Mouse (Mus musculus) neural tube, embryonic 15.5 days (tissue): ENCODE data around the gene Catsper4. TPM values are rescaled to one million over a fixed set of nuclear protein-coding genes. Genes with fewer than 3 reads are reported as not detected.

Experiments used
- ATAC-seq: fragments of 200-750 bp; cut with Nextera tagmentation; 2 replicates; pipeline ENCODE4 v1.8.0; 2017; ENCODE audit warnings: mild to moderate bottlenecking, moderate TSS enrichment, moderate library complexity; ENCODE audit not compliant: low FRiP score
- H3K27ac ChIP-seq: fragments of 300-500 bp; sonication (generic); replicated peaks from 2 replicates; pipeline ENCODE4 v1.5.1; 2015; ENCODE audit warnings: mild to moderate bottlenecking, inconsistent platforms
- H3K27me3 ChIP-seq: fragments of 300-500 bp; sonication (generic); replicated peaks from 2 replicates; pipeline ENCODE4 v1.6.1; 2015; ENCODE audit warnings: inconsistent platforms
- H3K36me3 ChIP-seq: fragments of 300-500 bp; sonication (generic); 2 replicates; pipeline ENCODE4 v1.6.1; 2015; ENCODE audit warnings: inconsistent platforms
- H3K4me1 ChIP-seq: fragments of 300-500 bp; sonication (generic); 2 replicates; pipeline ENCODE4 v1.6.1; 2015; ENCODE audit warnings: inconsistent platforms
- H3K4me2 ChIP-seq: fragments of 300-500 bp; sonication (generic); 2 replicates; pipeline ENCODE4 v1.6.1; 2015; ENCODE audit warnings: inconsistent platforms, mild to moderate bottlenecking, moderate library complexity
- H3K4me3 ChIP-seq: fragments of 300-500 bp; sonication (generic); replicated peaks from 2 replicates; pipeline ENCODE4 v1.5.1; 2015; ENCODE audit warnings: mild to moderate bottlenecking, inconsistent platforms
- H3K9ac ChIP-seq: fragments of 300-500 bp; sonication (generic); replicated peaks from 2 replicates; pipeline ENCODE4 v1.6.1; 2015; ENCODE audit warnings: mild to moderate bottlenecking, inconsistent platforms
- H3K9me3 ChIP-seq: fragments of 300-500 bp; sonication (generic); replicated peaks from 2 replicates; pipeline ENCODE4 v1.6.1; 2016; ENCODE audit warnings: inconsistent platforms
- WGBS: fragments of 180-500 bp; shearing (Covaris S2); methylation state at CpG from one replicate; pipeline ENCODE4 v1.1.7; 2015; ENCODE audit warnings: mixed read lengths; 5-methylcytosine and 5-hydroxymethylcytosine counted together
- polyA plus RNA-seq: library from polyadenylated mRNA; unstranded; fragments of >200 nt; fragmentation: Nextera tagmentation; extraction: Ambion mirVana; gene quantifications from 2 replicates; pipeline ENCODE4 v1.2.1, GENCODE M21; 2015

Catsper4 gene
- polyA plus RNA-seq, 1 experiment from 2014 or later = not detected

DNA sequence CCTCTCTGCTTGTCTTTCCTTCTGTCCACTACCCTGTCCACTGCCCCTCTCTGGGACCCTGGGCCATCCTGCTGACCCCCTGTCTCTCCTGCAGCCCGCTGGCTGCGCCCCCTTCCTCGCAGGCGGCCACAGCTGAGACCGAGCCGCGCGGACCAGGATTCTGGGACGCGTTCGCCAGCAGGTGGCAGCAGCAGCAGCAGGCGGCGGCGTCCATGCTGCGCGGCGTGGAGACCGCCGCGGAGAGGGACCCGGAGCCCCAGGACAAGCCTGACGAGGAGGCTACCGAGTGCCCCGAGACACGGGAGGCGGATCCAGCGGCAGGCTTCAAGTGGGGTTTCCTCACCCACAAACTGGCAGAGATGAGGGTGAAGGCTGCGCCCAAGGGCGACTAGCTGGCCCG is 22.5 kb upstream of the Catsper4 start:
- ATAC-seq = peak; percentile 25; the same call in 1 of the 2 replicates
- peak overlapping the region; percentile 77 for H3K4me2 ChIP-seq
- peak overlapping the region; percentile 45 for H3K9ac ChIP-seq
- no peaks in the 10 kb centered on the region for H3K9me3 ChIP-seq
- under 1% methylated on average over 30 of the region's 30 CpGs for WGBS
- no peaks in the 10 kb centered on the region for H3K36me3 ChIP-seq
- no peak overlapping the region for H3K27ac ChIP-seq
- peaks cover 58% of the 10 kb centered on the region for H3K27me3 ChIP-seq
- peak overlapping the region; percentile 61 for H3K4me3 ChIP-seq
- peaks cover 72% of the 10 kb centered on the region for H3K4me1 ChIP-seq

DNA sequence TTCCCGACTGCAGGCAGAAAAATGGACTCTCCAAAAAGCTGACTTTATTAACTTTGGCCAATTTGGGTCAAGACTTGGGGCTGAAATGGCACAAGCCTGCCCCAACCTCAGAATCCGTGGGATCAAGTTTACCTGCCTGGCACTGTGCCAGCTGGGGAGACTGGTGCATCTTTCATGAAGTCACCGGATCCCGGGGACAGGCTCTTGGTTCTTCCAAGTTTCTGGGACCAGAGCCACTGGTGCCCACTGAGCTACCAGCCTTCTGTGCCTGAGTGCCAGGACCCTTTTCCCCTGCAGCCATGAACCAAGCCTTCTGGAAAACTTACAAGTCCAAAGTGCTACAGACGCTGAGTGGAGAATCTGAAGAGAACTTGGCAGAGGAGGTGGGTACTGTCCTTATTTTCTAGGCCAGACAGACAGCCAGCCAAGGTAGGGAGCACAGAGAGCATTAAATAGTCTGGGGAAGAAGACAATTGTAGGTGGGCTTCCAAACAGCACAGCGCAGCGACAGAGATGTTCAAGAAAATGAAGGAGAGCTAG is 19.6 kb upstream of the Catsper4 start, which contains the start of gene Gm30191:
Gene Gm30191, plus strand, starts transcription at position 217 of the 540 bp plus-strand sequence.
- Histone ChIP-seq H3K9me3 (no peaks in the 10 kb centered on the region), H3K9ac (peak within 1 kb of the TSS; percentile 84), H3K36me3 (no peaks in the 10 kb centered on the region), H3K27ac (peak within 1 kb of the TSS; percentile 33; the same call in 1 of the 2 replicates), H3K27me3 (peaks cover 32% of the 10 kb centered on the region), H3K4me3 (peak within 1 kb of the TSS; percentile 86), H3K4me2 (peak within 1 kb of the TSS; percentile 93), H3K4me1 (peaks cover 55% of the 10 kb centered on the region)
- 72% methylated on average over 7 of the region's 7 CpGs for WGBS
- no peak for ATAC-seq

DNA sequence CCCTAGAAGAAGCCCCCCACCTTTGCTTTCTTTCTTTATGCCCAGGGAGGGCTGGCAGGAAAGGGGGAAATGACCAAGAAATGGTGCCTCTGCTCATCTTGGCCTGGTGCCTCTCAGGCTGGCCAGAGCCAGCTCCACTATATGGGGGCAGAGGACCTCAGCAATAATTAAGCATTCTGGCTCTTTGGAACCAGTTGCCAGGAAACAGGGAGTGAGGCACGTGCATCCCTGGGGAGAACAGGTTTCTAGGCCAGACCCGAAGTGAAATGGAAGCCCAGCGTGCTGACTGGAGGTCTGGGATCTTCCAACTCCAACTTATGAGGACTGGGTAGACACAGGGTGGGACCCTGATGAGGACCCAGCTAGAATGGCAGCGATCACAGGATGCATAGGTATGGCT is 19.1 kb upstream of the Catsper4 start:
- Histone ChIP-seq H3K9ac (no peak overlapping the region), H3K4me3 (no peak overlapping the region), H3K9me3 (no peaks in the 10 kb centered on the region), H3K4me2 (peak overlapping the region; percentile 93), H3K27me3 (peaks cover 28% of the 10 kb centered on the region), H3K4me1 (peaks cover 50% of the 10 kb centered on the region), H3K27ac (0 out of 2 replicates have a peak overlapping the region, but pooled peaks have one; percentile 33), H3K36me3 (no peaks in the 10 kb centered on the region)
- no peak for ATAC-seq
- WGBS = 19% methylated on average over 4 of the region's 4 CpGs

DNA sequence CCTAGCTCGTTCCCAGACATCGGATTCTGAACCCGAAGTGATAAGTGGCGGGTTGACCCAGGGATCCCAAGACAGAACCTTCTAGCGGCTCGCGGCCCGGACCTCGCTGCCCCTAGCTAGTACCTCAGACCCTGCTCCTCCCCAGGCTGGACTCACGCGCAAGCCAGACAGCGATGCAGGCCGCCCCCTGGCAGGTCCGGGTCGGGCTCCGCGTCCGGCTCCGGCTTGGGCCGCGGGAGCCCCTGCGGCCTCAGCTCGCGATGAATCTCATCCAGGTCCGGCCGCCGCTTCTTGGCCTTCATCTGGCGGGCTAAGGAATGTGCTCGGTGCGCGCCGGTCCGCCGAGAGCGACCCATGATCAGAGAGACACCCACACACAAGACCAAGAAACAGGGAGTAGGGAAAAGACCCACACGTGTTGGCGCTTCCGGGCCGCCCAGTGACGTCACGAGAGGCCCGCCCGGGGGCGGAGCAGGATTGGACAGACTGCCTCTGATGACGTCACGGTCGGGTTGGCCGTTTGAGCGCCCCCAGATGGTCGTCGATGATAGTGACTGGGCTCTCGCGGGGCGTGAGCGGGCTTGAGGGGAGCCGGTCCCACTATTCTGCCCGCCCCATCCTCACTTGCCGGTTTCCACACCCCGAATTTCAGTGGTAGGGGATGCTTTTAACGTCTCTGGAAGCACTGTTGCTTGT is 18.1 kb upstream of the Catsper4 start, which contains the start of gene Zfp593:
Gene Zfp593, minus strand, starts transcription at position 445 of the 696 bp plus-strand sequence.
- H3K9ac ChIP-seq = peak within 1 kb of the TSS; percentile 84
- peak within 1 kb of the TSS; percentile 33; the same call in 1 of the 2 replicates for H3K27ac ChIP-seq
- under 1% methylated on average over 60 of the region's 60 CpGs for WGBS

DNA sequence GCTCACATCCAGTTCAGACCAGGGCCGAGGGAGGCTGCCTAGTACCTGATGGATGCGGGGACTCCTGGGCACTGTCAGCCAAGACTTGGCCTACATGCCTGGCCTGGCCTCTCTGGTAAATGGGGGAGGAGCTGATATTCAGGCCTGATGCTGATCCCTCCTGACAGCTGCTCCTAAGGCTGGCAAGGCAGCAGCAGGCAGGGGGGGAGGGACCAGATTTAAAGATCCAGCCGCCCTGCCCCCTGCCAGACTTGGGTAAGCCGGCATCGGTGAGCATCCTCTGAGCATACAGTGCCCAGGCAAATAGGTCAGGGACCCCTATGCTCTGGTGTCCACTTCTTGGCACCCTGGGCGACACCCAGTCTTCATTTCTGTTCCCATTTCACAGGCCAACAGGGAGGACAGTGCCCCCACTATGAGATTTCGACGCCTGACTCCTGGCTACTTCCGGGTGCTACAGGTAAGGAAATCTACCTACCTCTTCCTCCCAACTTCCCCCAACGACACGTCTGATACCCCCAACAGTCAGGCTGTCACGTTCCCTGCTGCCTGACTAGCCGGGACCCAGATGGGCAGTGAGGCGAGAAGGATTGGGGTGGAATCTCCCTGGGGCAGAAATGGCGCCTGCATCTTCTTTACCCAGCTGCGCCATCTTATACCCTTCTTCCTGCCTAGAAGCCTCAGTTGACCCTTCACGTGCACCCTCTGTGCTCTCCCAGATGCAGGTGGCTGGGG is 16.5 kb upstream of the Catsper4 start, which contains the start of gene E130218I03Rik:
Gene E130218I03Rik, plus strand, starts transcription at position 147 of the 735 bp plus-strand sequence.
- Histone ChIP-seq H3K4me2 (peak within 1 kb of the TSS; percentile 93), H3K36me3 (no peaks in the 10 kb centered on the region), H3K9ac (no peak within 1 kb of the TSS), H3K4me3 (0 out of 2 replicates have a peak within 1 kb of the TSS, but pooled peaks have one; percentile 86), H3K27ac (no peak within 1 kb of the TSS), H3K4me1 (peaks cover 28% of the 10 kb centered on the region), H3K9me3 (no peaks in the 10 kb centered on the region), H3K27me3 (peaks cover 25% of the 10 kb centered on the region)
- WGBS = 94% methylated on average over 17 of the region's 17 CpGs
- no peak for ATAC-seq

More for the DNA sequence above, 18.1 kb upstream of the Catsper4 start, which contains the start of gene Zfp593:
- ATAC-seq = peak; percentile 81
- Histone ChIP-seq H3K4me1 (peaks cover 40% of the 10 kb centered on the region), H3K4me3 (peak within 1 kb of the TSS; percentile 86), H3K4me2 (peak within 1 kb of the TSS; percentile 93), H3K27me3 (peaks cover 26% of the 10 kb centered on the region), H3K36me3 (no peaks in the 10 kb centered on the region), H3K9me3 (no peaks in the 10 kb centered on the region)

DNA sequence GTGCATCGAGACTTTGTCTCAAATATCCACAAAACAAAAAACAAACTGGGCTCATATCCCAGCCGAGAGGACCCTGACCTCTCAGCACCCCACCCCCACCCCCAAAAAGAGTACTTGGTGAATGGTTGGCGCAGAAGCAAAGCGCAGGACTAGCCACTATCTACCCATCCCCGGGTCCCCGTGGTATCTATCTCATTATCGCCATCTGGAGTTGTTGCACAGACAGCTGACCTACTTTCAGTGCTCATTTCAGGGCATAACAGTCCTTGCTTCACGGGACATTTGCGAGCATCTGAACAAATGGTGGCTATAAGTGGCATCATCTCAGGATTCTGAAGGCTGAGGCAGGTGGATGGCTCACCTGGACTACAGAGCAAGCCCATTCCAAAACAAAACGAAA is 11.5 kb upstream of the Catsper4 start:
- Histone ChIP-seq H3K4me1 (peaks cover 11% of the 10 kb centered on the region), H3K4me2 (peak overlapping the region; percentile 43)

DNA sequence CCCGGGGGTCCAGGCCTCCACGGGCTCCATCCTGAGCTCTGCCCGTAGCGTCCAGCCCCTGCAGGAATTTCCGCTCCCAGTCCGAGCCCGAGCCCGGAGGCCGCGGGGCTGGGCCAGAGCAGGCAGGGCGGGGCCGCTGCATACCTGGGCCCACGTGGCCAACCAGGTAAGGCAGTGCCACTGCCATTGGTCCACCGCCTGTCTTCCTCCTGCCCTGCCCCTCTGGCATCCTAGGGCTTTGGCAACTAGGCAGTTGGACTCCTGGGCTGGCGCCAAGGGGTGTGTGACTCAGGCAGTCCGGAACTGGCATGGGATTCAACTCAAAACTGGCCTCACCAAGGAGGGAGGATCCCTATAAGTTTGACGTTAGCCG is 11.1 kb upstream of the Catsper4 start, which contains the start of gene Cnksr1:
Gene Cnksr1, minus strand, starts transcription at position 121 of the 373 bp plus-strand sequence.
- Histone ChIP-seq H3K9ac (0 out of 2 replicates have a peak within 1 kb of the TSS, but pooled peaks have one; percentile 2), H3K27ac (no peak within 1 kb of the TSS), H3K36me3 (no peaks in the 10 kb centered on the region), H3K4me1 (peaks cover 11% of the 10 kb centered on the region), H3K27me3 (peaks cover 23% of the 10 kb centered on the region), H3K4me3 (peak within 1 kb of the TSS; percentile 13; the same call in 1 of the 2 replicates), H3K4me2 (peak within 1 kb of the TSS; percentile 43), H3K9me3 (no peaks in the 10 kb centered on the region)
- peak; percentile 35; the same call in 1 of the 2 replicates for ATAC-seq
- WGBS = 5% methylated on average over 18 of the region's 18 CpGs

More for the DNA sequence above, 11.5 kb upstream of the Catsper4 start:
- Histone ChIP-seq H3K9me3 (no peaks in the 10 kb centered on the region), H3K27ac (no peak overlapping the region), H3K27me3 (peaks cover 23% of the 10 kb centered on the region), H3K9ac (0 out of 2 replicates have a peak overlapping the region, but pooled peaks have one; percentile 2), H3K36me3 (no peaks in the 10 kb centered on the region), H3K4me3 (no peak overlapping the region; the same call in 1 of the 2 replicates)
- no peak for ATAC-seq
- 10% methylated on average over 10 of the region's 10 CpGs for WGBS

DNA sequence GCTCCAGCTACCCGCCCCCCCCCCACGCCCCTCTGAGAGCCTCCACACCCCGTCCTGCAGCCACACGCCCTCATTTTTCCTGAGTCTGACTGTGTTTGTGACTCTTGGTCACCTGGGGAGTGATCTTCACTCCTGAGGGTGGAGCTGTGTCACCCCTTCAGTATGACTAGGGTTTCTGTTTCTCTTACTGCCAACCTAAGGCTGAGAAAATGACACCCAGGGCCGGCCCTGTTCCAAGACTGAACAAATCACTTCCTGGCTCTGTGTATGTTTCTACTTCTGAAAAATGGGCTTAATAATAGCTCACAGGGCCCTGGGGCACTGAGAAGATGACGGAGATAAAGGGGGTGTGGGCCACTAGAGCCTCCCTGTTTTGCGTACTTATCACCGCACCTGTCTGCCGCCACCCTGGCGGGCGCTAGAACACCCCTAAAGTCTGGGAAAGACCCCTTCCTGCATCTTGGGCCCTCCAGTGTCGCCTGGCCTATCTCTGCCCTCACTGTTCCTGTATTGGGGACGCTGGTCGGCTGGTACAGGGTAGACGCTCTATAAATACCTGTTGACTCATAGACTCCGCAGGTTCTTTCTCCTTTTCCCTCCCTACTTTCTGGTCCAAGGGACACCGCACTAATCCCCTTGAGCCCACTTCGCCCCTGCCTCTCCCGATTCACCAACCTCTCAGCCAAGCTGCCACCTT is 10.5 kb upstream of the Catsper4 start:
- 31% methylated on average over 19 of the region's 19 CpGs for WGBS
- no peaks in the 10 kb centered on the region for H3K36me3 ChIP-seq
- H3K27me3 ChIP-seq = peaks cover 23% of the 10 kb centered on the region
- peaks cover 11% of the 10 kb centered on the region for H3K4me1 ChIP-seq
- H3K4me2 ChIP-seq = peak overlapping the region; percentile 43
- peak overlapping the region; percentile 13; the same call in 1 of the 2 replicates for H3K4me3 ChIP-seq
- H3K9ac ChIP-seq = no peak overlapping the region
- no peak overlapping the region for H3K27ac ChIP-seq
- no peaks in the 10 kb centered on the region for H3K9me3 ChIP-seq
- 0 out of 2 replicates have a peak, but pooled peaks have one; percentile 17 for ATAC-seq

DNA sequence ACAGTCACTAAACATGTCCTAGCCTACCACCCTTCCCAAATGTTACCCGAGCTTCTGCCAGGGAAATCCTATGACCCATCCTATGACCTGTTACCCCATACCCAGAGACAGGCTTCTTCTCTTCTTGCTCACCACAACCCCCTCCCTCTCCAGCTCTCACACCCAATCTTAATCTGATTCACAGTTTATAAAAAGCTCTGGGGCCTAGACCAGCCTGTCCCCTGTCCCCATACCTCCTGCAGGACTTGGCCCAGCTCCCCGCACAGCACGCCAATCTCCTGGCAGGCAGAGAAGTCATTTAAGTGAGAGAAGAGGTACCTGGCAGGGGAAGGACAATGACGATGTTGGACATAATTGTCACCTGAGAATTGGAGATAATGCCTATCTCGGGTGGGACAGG is 7.7 kb upstream of the Catsper4 start:
- Histone ChIP-seq H3K27ac (no peak overlapping the region), H3K36me3 (no peaks in the 10 kb centered on the region), H3K4me3 (no peak overlapping the region), H3K9me3 (no peaks in the 10 kb centered on the region), H3K4me1 (peaks cover 11% of the 10 kb centered on the region), H3K9ac (no peak overlapping the region), H3K4me2 (no peak overlapping the region), H3K27me3 (peaks cover 23% of the 10 kb centered on the region)
- WGBS = 82% methylated on average over 5 of the region's 5 CpGs
- ATAC-seq = no peak

DNA sequence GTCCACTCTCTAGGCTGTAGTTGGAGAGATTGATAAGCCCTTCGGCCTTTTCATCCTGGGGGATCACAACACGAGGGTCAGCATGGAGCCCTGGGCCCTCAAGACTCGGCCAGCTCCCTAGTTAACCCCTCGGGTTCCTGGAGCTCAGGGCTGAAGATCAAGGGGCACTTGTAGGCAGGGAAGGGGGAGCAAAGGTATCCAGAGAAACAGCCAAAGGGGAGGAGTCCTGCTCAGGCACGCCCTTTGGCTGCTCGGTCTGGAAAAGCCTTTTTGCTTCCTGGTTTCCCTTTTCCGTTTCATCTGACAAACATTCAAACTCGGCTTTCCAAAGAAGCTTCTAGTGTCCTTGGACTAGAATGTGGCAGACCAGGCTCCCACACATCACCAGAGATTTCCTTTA is 3.2 kb upstream of the Catsper4 start:
- no peak for ATAC-seq
- Histone ChIP-seq H3K4me2 (no peak overlapping the region), H3K9ac (no peak overlapping the region), H3K4me1 (no peaks in the 10 kb centered on the region), H3K4me3 (no peak overlapping the region), H3K9me3 (no peaks in the 10 kb centered on the region), H3K27ac (no peak overlapping the region), H3K27me3 (no peaks in the 10 kb centered on the region), H3K36me3 (no peaks in the 10 kb centered on the region)
- WGBS = 44% methylated on average over 8 of the region's 8 CpGs
